Mouse (Mus musculus) heart, adult 9 months (tissue): ENCODE data around the gene Cryba4.

Experiments used
- DNase-seq, 2 experiments: peaks; one replicate each; pipeline ENCODE4 v3.0.0; 2022; ENCODE audit warnings: low spot score in 2 of 2

Cryba4 gene

DNA sequence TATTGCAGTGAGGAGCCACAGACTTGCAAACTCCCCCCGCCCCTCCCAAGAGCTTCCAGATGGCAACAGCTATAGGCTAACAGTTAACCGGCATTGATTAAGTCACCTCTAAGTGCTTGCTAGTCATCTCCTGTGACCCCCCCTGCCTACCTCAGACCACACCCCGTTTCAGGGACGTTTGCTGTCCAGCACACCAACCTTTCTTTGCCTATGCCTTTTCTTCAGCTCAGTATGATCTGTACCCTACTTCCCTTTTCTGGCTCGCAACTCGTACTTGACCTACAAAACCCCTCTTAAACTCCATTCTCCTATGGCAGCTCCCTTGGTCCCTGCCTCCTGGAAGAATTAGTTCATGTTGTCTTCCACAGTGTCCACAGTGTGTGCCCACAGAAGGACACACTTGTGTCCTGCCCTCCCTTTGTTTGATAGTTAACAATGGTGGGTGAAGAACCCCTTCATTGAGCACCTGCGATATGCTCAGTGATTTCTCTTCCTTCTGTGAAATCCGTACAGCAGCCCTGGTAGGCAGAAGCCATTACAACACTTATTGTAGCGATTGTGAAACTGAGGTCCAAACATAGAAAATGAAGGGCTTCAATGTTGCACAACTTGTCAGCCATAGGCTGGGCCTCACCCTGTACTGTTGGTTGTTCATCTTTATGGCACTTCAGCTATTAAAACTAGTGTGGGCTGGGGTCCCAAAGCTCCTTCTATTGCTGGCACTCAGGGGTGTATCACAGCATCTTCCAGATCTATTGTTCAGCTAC, 13.9 kb upstream of the Cryba4 start:
- no peak for DNase-seq

DNA sequence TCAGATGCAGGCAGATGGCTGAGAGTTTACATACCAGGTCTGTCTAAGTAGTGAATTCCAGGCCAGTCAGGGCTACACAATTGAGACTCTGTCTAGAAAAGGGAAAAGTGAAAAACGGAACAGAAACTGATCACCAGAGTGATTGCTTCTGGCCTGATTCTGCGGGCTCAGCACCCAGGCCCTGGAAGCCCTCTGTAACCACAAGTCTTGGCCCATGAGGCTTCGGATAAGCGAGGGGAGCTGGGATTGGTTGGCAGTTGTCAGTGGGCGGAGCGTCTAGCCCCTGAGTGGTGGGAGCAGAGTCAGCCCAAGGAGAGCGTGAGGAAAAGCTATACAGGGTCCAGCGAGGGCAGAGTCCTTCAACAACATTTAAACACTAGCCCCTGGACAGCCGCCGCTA, 13.2 kb upstream of the Cryba4 start:
- no peak for DNase-seq

DNA sequence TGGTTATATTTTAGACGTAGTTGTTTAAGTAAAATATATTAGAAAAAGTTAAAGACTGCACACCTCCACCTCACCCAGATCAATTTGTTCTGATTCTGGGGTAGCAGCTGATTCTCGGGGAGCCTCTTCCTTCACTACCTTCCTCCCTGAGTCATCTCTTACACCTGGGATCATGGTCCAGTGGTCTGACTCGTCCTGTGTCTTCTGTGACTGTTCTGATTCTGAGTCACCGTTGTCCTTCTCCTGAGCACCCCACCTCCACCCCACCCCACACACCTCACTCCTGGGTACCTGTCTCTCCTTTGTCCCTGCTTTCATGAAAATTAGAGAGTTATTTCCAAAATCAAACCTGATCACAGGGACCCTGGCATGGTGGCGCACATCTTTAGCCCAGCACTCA, 12.8 kb upstream of the Cryba4 start:
- no peak for DNase-seq

DNA sequence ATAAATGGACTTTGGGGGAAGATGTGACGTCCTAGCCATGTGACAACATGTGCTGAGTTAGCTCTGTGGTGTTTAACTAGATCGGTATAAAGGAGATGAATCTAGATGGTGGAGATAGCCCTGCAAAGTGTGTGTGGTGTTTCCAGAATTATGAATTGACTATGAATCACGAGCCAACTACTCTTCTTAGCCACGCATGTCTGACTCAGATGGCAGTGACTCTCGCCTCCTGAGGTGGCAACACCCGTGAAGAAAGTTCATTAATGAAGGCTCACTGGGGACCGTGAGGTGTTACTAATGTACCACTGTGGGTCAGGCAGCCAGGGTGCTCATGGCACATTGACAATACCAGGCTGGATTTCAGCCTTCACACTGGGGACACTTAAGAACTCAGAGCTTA, 11.8 kb upstream of the Cryba4 start:
- no peak for DNase-seq

DNA sequence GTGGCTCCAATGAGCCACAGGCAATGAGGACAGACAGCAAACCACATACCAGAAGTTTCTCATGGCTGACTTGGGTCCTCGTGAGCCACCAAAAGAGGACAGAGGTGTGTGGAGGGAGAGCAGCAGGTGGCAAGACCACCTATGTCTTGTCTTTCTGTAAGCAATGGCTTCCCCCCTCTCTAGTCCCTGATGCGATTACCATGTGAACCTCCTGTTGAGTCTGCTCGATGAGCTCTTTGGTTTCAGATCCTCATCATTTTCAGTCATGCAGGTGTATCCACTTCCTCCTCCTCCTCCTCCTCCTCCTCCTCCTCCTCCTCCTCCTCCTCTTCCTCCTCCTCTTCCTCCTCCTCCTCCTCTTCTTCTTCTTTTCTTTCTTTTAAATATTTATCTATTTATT, 8.5 kb upstream of the Cryba4 start:
- no peak for DNase-seq

DNA sequence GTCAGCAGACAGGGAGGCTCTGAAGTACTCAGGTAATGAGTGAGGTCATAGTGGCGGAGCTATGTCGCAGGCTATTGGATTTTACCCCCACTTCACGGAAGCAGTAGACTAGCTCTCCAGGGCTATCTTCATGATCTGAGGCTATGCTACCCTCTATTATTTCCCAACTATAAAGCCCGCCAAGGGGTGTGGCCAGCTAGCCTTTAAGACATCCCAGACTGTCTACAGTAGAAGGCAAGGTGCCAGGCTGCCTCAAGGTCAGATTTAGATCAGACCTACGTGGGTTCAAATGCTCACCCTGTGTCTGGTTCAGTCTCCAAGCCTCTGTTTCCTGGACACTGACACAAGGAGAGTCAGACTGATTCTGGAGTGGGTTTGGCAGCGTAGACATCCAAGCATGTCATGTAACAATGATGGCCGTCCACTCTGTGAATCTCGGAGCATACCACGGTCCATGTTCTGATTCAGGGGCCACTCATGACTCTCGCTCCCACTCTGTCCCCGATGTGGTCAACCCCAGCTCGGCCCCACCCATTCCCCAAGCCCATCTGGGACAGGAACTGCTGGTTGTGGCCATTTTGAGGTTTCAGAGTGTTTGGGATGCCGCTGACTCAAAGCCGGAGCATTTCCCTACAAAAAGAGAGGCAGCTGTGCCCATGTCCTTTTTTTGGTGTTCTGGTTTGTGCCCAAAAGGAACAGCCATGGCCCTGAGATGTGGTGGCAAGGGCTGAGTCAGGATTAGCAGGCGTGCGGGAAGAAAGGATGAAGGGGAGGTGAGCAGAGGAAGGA, 7.7 kb upstream of the Cryba4 start:
- DNase-seq: no peak

DNA sequence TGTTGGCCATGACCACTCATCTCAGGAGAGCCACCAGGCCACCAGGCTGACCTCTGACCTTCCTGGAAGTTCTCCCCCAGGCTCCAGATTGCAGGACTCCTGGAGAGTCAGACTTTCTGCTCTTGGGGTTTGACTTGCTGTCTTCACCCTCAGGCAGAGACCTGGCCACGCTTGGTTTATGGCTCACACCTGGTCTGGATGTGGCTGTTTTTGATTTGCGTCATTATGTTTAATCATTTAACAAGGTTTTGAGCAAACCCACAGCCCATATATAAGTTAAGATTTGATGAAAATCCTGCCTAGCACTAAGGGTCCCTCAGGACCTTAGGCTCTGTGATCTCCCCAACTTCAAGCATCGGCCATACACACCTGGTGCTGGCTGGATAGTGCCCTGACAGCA, 5.6 kb upstream of the Cryba4 start:
- no peak for DNase-seq

DNA sequence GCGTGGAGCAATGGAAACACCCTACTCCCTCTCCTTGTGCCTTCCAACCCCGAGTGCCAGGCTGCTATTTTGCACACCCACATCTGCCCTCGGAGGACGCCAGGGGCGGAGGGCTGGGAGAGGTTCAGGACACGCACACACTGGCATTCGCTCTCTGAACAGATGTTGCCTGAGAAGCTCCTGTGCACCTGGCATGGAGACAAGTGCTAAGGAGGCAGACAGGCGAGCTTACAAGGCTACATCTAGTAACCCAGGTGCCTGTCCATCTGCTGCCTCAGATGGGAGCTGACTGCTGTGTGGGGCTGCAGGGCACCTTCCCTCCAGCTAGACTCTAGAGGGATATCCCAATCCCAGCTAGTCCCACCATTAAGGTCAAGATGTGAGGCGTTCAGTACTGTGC, 4.1 kb upstream of the Cryba4 start:
- DNase-seq: no peak

DNA sequence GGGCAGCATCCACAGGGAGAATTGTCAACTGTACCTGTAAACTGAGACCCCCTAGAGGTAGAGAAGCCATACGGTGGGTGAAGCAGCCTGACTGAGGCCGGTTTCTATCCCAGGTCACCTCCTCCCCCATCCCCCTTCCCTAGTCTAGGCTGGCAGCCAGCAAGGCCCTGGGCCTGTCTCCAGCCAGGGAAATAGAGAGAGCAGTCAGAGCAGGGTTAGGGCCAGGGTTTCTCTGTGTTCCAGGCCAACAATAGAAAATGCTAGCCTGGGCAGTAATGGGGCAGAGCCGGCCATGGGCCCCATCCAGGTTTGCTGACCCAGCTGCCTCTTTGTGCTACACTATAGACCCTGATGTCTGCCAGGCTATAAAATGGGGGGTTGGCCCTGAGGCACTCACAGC, 3.1 kb upstream of the Cryba4 start, which contains the start of gene Crybb1:
Gene Crybb1, plus strand, starts transcription at position 390 of the 400 bp plus-strand sequence.
- peak; percentile 75 to 80 for DNase-seq

DNA sequence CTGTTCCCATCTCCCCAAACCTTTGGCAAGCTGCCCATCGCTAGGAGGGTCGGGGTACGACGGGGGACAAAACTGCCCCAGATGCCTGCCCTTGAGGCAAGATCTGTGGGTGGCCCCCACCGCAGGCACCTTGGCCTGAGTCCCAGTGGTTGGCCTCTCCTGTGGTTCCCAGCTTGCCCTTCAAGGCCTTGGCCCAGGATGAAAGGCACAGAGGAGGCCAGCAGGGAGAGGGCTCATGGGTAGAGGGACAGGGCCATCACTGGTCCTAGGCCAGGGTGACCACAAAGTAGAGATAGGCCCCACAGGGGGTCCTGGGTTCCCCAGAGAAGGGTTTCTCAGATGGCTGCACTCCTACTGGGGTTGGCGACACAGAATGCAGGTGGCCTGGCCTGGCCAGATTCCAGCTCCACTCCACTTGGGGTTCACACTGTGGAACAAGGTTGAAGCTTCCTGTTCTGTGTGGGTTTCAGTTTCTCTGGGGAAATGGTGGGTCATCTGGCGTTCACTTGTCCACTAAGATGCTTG, 2.0 kb upstream of the Cryba4 start:
- DNase-seq: peak; percentile 74 to 79

DNA sequence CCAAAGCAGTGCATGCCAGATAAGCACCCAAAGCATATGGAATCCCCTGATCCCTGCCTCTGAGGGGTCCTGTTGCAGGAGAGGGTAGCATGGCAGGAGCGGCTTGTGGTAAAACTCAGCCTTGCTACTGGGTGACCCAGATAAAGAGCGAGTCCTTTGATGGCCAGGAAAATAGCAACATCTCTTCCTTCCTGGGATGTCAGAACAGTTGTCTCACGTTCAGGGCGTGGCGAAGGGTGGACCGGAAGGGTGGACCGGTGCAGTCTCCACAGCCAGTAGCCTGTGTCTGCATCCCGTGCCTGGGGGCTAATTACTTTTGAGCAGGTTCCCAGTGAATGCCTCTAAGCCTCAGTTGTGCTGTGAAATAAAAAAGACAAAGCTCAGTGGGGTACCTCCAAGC, 851 bp upstream of the Cryba4 start:
- DNase-seq: peak in 1 of 2 experiments; percentile 48

DNA sequence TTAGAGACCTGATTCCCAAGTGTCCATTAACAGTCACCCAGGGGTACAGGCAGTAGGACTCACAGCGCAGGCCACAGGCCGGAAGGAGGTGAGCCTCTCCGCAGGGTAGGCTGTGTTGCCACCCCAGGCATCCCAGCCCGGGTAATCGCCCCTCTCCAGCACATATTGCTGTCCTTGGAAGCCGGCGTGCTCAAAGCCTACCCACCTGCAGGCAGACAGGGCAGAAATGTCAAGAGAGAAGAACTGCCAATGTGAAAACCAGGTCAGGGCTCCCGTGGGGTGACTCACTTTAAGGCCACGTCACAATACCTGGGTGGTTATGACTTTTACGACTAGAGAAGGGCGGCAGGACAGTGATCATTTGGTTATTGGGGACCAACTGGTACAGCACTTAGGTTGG, 3.2 kb downstream of the Cryba4 start:
- DNase-seq: no peak

DNA sequence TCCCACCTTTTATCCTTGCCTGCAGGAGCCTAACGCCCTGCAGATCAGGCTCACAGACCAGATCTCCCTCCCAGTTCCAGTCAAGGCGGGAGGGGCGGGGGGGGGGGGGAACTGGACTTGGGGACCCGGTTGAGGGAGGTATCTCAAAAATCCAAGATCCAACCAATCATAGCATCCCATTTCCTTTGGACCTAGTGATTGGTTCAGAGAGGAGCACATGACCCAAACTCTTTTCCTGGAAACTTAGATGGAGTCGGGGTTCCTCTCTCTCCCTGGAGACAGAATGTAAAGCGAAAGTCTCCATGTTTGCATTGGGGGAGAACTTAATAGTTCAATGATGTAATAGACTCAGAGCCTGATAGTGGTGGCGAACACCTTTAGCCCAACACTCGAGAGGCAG, 4.9 kb downstream of the Cryba4 start:
- DNase-seq: no peak

DNA sequence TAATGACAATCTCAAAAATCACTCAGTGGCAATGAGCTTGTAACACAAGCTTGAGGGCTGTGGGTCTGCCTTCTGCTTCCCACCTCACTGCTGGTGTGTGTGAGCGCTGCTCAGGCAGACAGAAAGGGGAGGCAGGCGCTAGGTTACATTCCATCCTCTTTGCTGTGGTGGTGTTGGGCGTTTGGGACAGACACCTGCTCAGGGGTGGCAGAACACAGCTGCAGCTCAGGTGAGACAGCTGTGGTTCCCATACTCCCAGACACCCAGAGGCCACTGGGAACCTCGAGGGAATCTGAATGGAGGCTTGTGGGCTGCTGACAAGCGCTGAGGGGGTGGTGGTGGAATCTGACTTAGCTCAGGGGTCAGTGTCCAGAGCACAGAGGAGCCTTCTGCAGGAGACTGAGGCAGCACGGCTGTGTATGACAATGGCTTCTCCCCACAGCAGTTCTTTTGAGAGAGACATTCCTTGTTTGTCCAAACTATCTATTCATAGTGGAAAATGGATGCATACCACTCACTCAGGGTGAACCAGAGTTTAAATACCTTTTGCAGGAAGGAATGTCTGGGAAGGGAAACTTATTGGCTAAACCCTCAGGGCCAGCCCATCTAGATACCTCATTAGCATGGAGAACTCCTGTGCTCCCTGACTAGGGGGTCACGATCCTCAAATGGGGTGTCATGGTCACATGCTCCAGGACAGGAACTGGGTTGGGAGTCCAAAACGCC, 7.3 kb downstream of the Cryba4 start:
- DNase-seq: no peak

DNA sequence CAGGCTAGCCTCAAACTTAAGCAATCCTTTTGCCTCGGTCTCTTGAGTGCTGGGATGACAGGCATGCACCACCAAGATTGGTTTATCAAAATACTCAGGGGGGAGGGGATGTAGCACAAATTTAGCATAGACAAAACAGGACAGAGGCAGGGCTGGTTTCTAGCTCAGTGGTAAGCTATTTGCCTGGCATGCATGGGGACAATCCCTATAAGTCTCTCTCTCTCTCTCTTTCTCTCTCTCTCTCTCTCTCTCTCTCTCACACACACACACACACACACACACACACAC, 8.1 kb downstream of the Cryba4 start:
- no peak for DNase-seq

DNA sequence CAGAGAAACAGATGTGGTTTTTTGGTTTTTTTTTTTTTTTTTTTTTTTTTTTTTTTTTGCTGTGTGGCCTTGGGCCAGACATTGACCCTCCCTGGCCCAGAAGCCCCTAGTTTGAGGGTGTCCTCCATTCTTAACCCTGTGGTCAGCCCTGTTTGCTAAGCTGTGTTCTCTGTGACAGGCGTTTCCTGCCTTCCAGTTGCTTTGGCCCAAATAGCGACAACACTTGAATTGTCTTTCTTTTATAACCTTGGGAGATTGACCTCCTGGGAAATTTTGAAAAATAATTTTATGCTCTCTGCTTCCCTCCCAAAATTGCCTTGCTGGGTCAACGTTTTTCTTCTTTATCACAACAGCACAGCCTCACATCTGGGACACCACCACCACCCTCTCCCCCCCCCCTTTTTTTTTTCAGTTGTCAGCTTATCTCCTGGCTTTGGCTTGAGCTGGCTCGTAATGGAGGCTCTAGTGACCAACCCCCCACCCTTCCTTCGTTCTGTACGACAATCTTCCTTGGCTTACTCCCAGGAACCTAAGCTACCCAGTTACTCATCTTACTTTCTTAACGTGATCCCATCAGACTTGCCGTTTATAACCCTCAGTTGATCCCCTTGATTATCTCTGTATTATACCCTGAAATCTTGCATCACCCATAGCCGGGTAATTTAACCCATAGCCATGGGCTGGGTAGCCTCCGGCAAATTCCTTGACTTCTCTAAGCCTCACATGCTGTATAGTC, 8.6 kb downstream of the Cryba4 start:
- no peak for DNase-seq

DNA sequence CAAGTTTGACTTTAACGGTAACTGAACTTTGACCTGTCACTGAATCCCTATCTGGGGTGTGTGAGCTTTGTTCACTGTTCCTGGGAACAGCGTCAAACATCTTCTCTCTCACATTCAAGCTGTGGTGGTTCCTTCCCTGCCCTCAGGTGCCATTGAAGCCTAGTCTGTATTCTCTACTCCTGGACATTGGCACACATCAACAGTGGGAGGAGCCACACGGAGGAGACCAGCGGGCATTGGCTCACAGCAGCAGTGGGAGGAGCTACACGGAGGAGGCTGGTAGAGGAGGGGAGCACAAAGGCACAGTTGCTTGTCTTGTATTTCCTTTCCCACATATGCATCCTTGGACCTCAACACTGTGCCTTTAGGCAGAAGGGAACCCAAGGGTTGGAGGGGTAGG, 9.3 kb downstream of the Cryba4 start:
- no peak for DNase-seq

DNA sequence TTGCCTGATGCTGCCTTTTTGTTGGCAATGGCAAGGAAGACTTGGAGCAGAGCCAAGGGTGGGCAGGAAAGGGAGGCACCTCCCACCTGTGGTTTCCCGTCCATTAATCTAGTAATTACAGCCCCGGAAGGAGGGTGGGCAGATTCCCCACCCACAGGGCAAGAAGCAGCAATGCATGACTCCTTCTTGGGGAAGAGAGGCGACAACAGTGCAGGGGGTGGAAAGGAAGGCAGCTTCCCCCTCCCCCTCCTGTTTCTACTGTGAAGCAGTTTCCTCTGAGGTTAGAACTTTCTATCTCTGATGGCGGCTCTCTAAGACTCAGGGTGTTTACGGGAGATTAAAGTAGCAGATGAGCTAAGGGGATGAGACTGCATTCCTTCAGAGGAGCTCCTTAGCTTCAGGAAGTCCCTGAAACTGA, 9.9 kb downstream of the Cryba4 start:
- peak; percentile 29 to 60 for DNase-seq

DNA sequence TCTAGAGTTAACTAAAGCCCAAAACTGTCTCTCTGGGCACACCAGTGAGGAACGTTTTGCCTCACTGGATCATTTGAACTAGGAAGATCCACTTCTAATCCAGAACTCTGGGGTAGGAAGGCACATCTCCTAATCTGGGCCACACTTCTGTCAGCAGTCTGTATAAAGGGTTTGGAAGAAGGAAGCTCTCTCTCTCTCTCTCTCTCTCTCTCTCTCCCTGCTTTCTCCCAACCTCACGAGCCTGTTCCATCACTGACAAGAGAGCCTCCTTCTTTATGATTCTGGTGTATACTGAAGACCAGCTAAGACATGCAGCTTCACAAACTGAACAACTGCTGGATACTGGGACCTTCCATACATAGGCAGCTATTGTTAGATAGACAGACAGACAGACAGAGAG, 10.5 kb downstream of the Cryba4 start:
- no peak for DNase-seq

DNA sequence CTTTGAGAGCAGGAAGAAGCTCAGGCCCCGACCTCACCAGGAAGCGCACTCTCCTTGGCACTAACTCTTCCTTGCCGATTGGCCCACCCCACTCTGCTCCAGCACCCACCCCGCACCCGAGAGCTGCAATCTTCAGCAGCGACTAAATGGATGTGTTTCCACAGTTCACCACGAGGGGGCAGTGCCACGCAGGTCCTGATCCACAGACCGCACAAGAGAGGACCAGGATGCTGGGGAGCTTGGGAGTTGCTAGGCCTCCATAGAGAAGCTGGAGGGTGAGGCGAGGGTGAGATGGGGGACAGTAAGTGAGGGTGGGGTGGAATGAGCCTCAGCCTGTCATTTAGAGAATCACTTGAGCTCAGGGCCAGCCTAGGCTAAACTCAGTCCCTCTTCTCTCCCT, 11.6 kb downstream of the Cryba4 start:
- DNase-seq: peak; percentile 77 to 84

DNA sequence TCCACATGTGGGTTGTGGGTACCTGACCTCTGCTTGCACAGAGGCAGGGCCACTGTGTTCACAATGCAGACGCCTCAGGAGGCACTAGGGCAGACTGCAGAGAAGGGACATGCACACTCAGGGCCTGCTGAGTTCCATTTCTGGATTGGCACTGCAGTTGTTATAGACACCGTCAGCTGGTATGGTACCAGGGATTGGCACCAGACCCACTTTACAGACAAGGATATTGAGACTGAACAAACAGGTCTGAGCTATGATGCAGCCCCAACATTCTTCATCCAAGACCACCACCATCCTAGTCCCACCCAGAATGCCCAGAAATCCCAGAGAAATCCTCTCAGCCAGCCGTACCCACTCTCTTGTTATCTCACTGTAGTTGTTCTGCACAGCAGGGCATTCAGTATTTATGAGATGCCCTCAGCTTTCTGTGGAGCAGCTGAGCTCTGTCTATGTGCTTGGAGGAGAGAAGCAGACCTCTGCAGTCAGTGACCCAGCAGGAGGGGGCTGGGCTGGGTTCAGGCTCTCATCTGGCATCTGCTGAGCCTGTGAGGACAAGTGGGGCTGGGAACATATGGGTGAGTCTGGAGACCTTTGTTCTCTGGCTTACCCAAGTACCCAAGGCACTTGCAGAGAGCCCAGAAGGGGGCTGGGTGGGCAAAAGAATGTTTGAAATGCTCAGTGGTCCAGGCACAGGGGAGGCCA, 13.4 kb downstream of the Cryba4 start:
- no peak for DNase-seq
